Mouse (Mus musculus) lung, adult 2 months (tissue): Measurements from ENCODE around the gene Gif.

ENCODE experiments used
- CTCF ChIP-seq: fragments of 200-500 bp; IDR thresholded peaks from 2 replicates; pipeline ENCODE4 v1.5.1; 2011; ENCODE audit warnings: mild to moderate bottlenecking, low read length, control low read depth; ENCODE audit not compliant: insufficient read depth
- POLR2A ChIP-seq: fragments of 200-500 bp; IDR thresholded peaks from 2 replicates; pipeline ENCODE4 v1.6.1; 2011; ENCODE audit warnings: low read depth, mild to moderate bottlenecking, control low read depth, low read length, borderline replicate concordance; ENCODE audit errors: extremely low read depth

GRCm38 (mm10) chr19:11810856-11811255 is 63.5 kb downstream of the Gif start:
- TF ChIP-seq CTCF = no peak
- no peak for TF ChIP-seq POLR2A
